Mouse (Mus musculus) MEL-GATA-1-ER (cell line): ENCODE results near the gene Col6a6.
"Not testable (repeated sequence)": the region's sequence is repeated elsewhere in the genome, so short reads cannot be mapped to it uniquely, and the experiment has no call there.

Experiments used
- DNase-seq: peaks from one replicate; pipeline ENCODE4 v3.0.0-alpha.2; 2012; ENCODE audit warnings: low read depth; ENCODE audit errors: extremely low read depth

The Col6a6 gene

GRCm38 (mm10) chr9:105675941-105676340 lies 152.0 kb downstream of the Col6a6 start:
- DNase-seq: no peak

GRCm38 (mm10) chr9:105672032-105672431 lies 155.9 kb downstream of the Col6a6 start:
- no peak for DNase-seq

- DNase-seq: no peak
Observed at GRCm38 (mm10) chr9:105670916-105671315, 157.0 kb downstream of the Col6a6 start.

- no peak for DNase-seq
Observed at GRCm38 (mm10) chr9:105665269-105665668, 162.7 kb downstream of the Col6a6 start.

- no peak for DNase-seq
Observed at GRCm38 (mm10) chr9:105659877-105660276, 168.1 kb downstream of the Col6a6 start.

GRCm38 (mm10) chr9:105658216-105658615 lies 169.7 kb downstream of the Col6a6 start:
- DNase-seq: no peak

GRCm38 (mm10) chr9:105656189-105656588 lies 171.8 kb downstream of the Col6a6 start:
- DNase-seq: no peak

- DNase-seq: peak; percentile 94
Observed at GRCm38 (mm10) chr9:105642460-105643371, 185.2 kb downstream of the Col6a6 start, which contains the start of gene Pik3r4. Gene Pik3r4, plus strand, starts transcription at chr9:105642978.

- not testable (repeated sequence) for DNase-seq
Observed at GRCm38 (mm10) chr9:105641377-105641776, 186.6 kb downstream of the Col6a6 start.
